Mouse (Mus musculus): ENCODE measurements around the gene Loxl1. TPM values are rescaled to one million over a fixed set of nuclear protein-coding genes. Genes with fewer than 3 reads are reported as not detected.

Gene Loxl1
- polyA plus RNA-seq, 1 experiment from 2014 or later = 3.7 TPM

GRCm38 (mm10) chr9:58330293-58330692 lies 17.3 kb upstream of the Loxl1 start:
- H3K27me3 ChIP-seq (replicated peaks) = no peaks in the 10 kb centered on the region
- WGBS (ENCODE audit: insufficient replicate concordance) = 18% methylated on average over 5 of the region's 5 CpGs
- H3K4me1 ChIP-seq = no peaks in the 10 kb centered on the region
- H3K27ac ChIP-seq = no peak overlapping the region
- H3K36me3 ChIP-seq = no peaks in the 10 kb centered on the region
- ATAC-seq = no peak
- H3K4me3 ChIP-seq = no peak overlapping the region
- H3K4me2 ChIP-seq = no peak overlapping the region
- H3K9me3 ChIP-seq (replicated peaks) = no peaks in the 10 kb centered on the region
- H3K9ac ChIP-seq = no peak overlapping the region

GRCm38 (mm10) chr9:58327382-58327781 lies 14.4 kb upstream of the Loxl1 start:
- Histone ChIP-seq H3K9ac (no peak overlapping the region), H3K36me3 (no peaks in the 10 kb centered on the region), H3K4me1 (no peaks in the 10 kb centered on the region), H3K9me3 (replicated peaks) (no peaks in the 10 kb centered on the region), H3K4me2 (no peak overlapping the region), H3K27me3 (replicated peaks) (no peaks in the 10 kb centered on the region), H3K4me3 (no peak overlapping the region), H3K27ac (no peak overlapping the region)
- WGBS (ENCODE audit: insufficient replicate concordance) = 32% methylated on average over 1 of the region's 1 CpGs
- no peak for ATAC-seq

GRCm38 (mm10) chr9:58326477-58327180 lies 13.6 kb upstream of the Loxl1 start:
- Histone ChIP-seq H3K36me3 (no peaks in the 10 kb centered on the region), H3K9me3 (replicated peaks) (no peaks in the 10 kb centered on the region), H3K9ac (no peak overlapping the region), H3K27me3 (replicated peaks) (no peaks in the 10 kb centered on the region), H3K4me1 (no peaks in the 10 kb centered on the region), H3K4me3 (no peak overlapping the region), H3K4me2 (no peak overlapping the region), H3K27ac (no peak overlapping the region)
- no peak for ATAC-seq
- WGBS (ENCODE audit: insufficient replicate concordance) = 11% methylated on average over 4 of the region's 4 CpGs

- H3K4me3 ChIP-seq = no peak overlapping the region
- no peak for ATAC-seq
- 0 out of 2 replicates have a peak, but pooled peaks cover 13% of the 10 kb centered on the region for H3K27me3 ChIP-seq (replicated peaks)
- WGBS (ENCODE audit: insufficient replicate concordance) = 80% methylated on average over 3 of the region's 3 CpGs
- no peaks in the 10 kb centered on the region for H3K36me3 ChIP-seq
- no peak overlapping the region for H3K4me2 ChIP-seq
- no peaks in the 10 kb centered on the region for H3K4me1 ChIP-seq
- H3K27ac ChIP-seq = no peak overlapping the region
- H3K9me3 ChIP-seq (replicated peaks) = no peaks in the 10 kb centered on the region
- H3K9ac ChIP-seq = no peak overlapping the region
These were observed 8.7 kb upstream of the Loxl1 start for GRCm38 (mm10) chr9:58321681-58322080.

DNA sequence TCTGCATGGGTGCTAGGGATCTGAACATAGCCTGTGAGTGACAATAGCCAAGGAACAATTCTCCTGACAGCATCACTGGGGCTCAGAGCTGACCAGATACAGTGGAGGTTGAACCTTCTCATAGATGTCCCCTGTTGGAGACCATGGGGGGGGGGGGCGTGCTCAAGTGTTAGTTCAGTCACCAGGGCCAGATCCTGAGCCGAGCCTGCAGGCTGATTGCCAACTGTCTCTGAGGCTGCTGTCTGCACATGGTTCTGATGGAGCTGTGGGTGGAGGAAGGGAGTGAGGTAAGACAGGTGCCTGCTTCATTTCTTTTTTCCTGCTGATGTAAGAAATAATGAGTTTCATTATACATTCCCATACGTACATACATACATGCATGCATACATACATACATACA lies 5.3 kb upstream of the Loxl1 start:
- Histone ChIP-seq H3K36me3 (no peaks in the 10 kb centered on the region), H3K4me2 (no peak overlapping the region), H3K4me1 (no peaks in the 10 kb centered on the region), H3K9ac (no peak overlapping the region), H3K9me3 (replicated peaks) (no peaks in the 10 kb centered on the region), H3K4me3 (no peak overlapping the region), H3K27me3 (replicated peaks) (peaks cover 39% of the 10 kb centered on the region), H3K27ac (no peak overlapping the region)
- WGBS (ENCODE audit: insufficient replicate concordance) = 59% methylated on average over 3 of the region's 3 CpGs
- no peak for ATAC-seq

DNA sequence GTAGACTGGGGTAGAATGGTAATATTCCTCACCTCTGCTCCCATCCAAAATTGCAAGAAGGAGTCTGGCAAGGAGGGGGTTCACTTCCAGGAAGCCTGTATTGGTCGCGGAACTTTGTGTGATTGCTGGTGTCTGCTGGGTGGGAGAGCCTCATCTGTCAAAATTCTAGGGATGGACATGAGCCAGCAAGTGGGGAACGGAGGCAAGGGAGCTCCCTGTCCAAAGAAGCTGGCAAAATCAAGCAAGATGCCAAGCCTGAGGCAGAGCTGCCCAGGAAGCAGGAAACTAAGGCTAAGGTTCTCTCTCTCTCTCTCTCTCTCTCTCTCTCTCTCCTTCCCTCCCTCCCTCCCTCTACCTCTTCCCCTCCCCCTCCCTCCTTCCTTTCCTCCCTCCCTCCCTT lies 4.4 kb upstream of the Loxl1 start:
- ATAC-seq = no peak
- no peak overlapping the region for H3K27ac ChIP-seq
- H3K4me1 ChIP-seq = 0 out of 2 replicates have a peak, but pooled peaks cover 6% of the 10 kb centered on the region
- peaks cover 48% of the 10 kb centered on the region for H3K27me3 ChIP-seq (replicated peaks)
- no peaks in the 10 kb centered on the region for H3K36me3 ChIP-seq
- H3K4me2 ChIP-seq = no peak overlapping the region
- H3K9me3 ChIP-seq (replicated peaks) = no peaks in the 10 kb centered on the region
- no peak overlapping the region for H3K4me3 ChIP-seq
- H3K9ac ChIP-seq = no peak overlapping the region
- whole genome bisulfite sequencing (ENCODE audit: insufficient replicate concordance) = 61% methylated on average over 3 of the region's 3 CpGs

- Histone ChIP-seq H3K9me3 (replicated peaks) (no peaks in the 10 kb centered on the region), H3K4me3 (no peak overlapping the region), H3K4me2 (no peak overlapping the region), H3K4me1 (peaks cover 12% of the 10 kb centered on the region; the same call in 1 of the 2 replicates), H3K27me3 (replicated peaks) (peaks cover 54% of the 10 kb centered on the region), H3K27ac (no peak overlapping the region), H3K9ac (no peak overlapping the region), H3K36me3 (no peaks in the 10 kb centered on the region)
- no peak for ATAC-seq
- 46% methylated on average over 7 of the region's 7 CpGs for WGBS (ENCODE audit: insufficient replicate concordance)
These were observed 3.8 kb upstream of the Loxl1 start for GRCm38 (mm10) chr9:58316784-58317183.

- no peak for ATAC-seq
- no peak overlapping the region for H3K9ac ChIP-seq
- H3K9me3 ChIP-seq (replicated peaks) = no peaks in the 10 kb centered on the region
- H3K4me1 ChIP-seq = peaks cover 15% of the 10 kb centered on the region; the same call in 1 of the 2 replicates
- H3K4me3 ChIP-seq = no peak overlapping the region
- H3K36me3 ChIP-seq = no peaks in the 10 kb centered on the region
- H3K27ac ChIP-seq = no peak overlapping the region
- peaks cover 63% of the 10 kb centered on the region for H3K27me3 ChIP-seq (replicated peaks)
- no peak overlapping the region for H3K4me2 ChIP-seq
- 68% methylated on average over 2 of the region's 2 CpGs for WGBS (ENCODE audit: insufficient replicate concordance)
These were observed 2.9 kb upstream of the Loxl1 start for GRCm38 (mm10) chr9:58315850-58316249.

GRCm38 (mm10) chr9:58314682-58315360 lies 1.8 kb upstream of the Loxl1 start:
- no peak overlapping the region for H3K27ac ChIP-seq
- no peak overlapping the region for H3K4me3 ChIP-seq
- ATAC-seq = no peak
- peaks cover 72% of the 10 kb centered on the region for H3K27me3 ChIP-seq (replicated peaks)
- H3K9me3 ChIP-seq (replicated peaks) = no peaks in the 10 kb centered on the region
- no peak overlapping the region for H3K4me2 ChIP-seq
- 52% methylated on average over 5 of the region's 5 CpGs for WGBS (ENCODE audit: insufficient replicate concordance)
- H3K9ac ChIP-seq = no peak overlapping the region
- peaks cover 15% of the 10 kb centered on the region; the same call in 1 of the 2 replicates for H3K4me1 ChIP-seq
- H3K36me3 ChIP-seq = no peaks in the 10 kb centered on the region

DNA sequence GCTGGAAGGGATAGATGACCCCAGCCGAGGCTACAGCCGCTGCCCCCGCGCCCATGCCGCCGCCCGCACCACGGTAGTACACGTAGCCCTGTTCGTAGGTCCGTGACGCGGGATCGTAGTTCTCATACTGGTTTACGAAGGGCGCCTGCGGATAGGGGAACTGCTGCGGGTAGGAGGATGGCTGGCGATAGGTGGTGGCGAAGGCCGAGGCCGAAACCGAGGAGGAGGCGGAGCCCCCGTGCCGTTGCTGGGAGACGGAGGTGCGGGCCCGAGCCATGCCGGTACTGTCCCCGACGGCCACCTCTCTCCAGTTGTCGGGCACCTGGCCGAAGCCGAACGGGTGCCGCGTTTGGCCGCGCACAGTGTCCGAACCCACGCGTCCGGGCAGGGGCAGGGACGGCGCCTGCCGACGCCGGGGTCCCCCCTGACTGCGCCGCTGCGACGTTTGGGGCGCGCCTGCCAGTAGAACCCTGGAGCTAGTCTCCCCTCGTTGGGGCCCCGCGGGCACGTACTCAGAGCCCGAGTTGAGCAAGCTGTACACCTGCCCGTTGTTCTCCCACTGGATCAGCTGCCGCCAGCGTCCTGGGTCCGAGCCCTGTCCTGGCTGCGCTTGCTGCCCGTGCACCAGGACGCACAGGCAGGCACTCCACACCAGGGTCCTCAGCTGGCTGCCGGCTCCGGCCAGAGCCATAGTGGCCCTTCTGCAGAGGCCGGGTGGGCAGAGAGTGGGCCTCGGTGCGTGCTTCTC lies 616 bp downstream of the Loxl1 start:
- H3K9ac ChIP-seq = no peak overlapping the region
- WGBS (ENCODE audit: insufficient replicate concordance) = 4% methylated on average over 72 of the region's 72 CpGs

DNA sequence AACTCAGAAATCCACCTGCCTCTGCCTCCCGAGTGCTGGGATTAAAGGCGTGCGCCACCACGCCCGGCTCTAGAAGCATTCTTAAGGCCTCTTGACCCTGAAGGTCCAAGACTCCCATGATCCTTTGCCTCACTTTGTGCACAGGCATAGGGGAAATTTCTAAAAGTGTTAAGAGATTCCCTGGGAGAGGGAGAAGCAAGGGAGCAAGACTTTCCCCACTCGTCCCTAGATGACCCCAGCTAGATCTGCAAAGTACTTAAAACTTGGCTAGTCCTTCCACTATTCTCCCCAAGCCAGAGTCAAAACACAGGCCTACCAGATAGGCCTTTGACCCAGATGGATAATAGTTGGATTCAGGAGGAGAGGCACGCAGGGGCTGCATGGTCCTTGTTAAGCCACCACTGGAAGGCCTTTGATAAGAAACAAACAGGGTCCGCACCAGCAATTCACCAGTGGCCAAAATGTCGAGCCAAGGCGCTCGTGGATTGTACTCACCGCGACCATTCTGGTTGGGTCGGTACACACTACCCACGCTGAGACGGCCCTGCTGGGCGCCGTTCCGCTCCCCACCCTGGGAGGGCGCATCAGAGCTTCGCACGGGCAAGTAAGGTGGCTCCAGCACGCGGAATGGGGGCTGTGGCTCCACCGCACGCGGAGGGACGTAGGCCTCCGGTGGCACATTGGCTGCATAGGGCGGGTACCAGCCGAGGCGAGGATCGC lies 1.6 kb downstream of the Loxl1 start:
- Histone ChIP-seq H3K4me3 (peak overlapping the region; percentile 33), H3K27ac (no peak overlapping the region), H3K4me1 (peaks cover 17% of the 10 kb centered on the region), H3K27me3 (replicated peaks) (peaks cover 84% of the 10 kb centered on the region), H3K9ac (no peak overlapping the region), H3K36me3 (no peaks in the 10 kb centered on the region), H3K4me2 (peak overlapping the region; percentile 46), H3K9me3 (replicated peaks) (no peaks in the 10 kb centered on the region)
- no peak for ATAC-seq
- 52% methylated on average over 33 of the region's 33 CpGs for WGBS (ENCODE audit: insufficient replicate concordance)

More for the DNA sequence above, 616 bp downstream of the Loxl1 start:
- 0 out of 2 replicates have a peak, but pooled peaks have one; percentile 10 for ATAC-seq
- H3K36me3 ChIP-seq = no peaks in the 10 kb centered on the region
- H3K27ac ChIP-seq = no peak overlapping the region
- H3K4me2 ChIP-seq = peak overlapping the region; percentile 46
- H3K9me3 ChIP-seq (replicated peaks) = no peaks in the 10 kb centered on the region
- peak overlapping the region; percentile 33 for H3K4me3 ChIP-seq
- peaks cover 15% of the 10 kb centered on the region; the same call in 1 of the 2 replicates for H3K4me1 ChIP-seq
- peaks cover 83% of the 10 kb centered on the region for H3K27me3 ChIP-seq (replicated peaks)

Data from liver, embryonic 12.5 days (tissue).